Mouse (Mus musculus) thymus, adult 2 months (tissue): Measurements from ENCODE around the gene 2510009E07Rik. TPM values are rescaled to one million over a fixed set of nuclear protein-coding genes. Genes with fewer than 3 reads are reported as not detected.

ENCODE experiments used
- DNase-seq: peaks from one replicate; pipeline ENCODE4 v3.0.0; 2021
- H3K27ac ChIP-seq: fragments of 200-500 bp; 2 replicates; pipeline ENCODE4 v1.5.1; 2012; ENCODE audit warnings: low read length, control low read depth; ENCODE audit not compliant: control insufficient read depth, insufficient read depth
- H3K27me3 ChIP-seq: fragments of 200-500 bp; 2 replicates; pipeline ENCODE4 v1.6.1; 2012; ENCODE audit warnings: mild to moderate bottlenecking, low read length, moderate library complexity, mixed read lengths; ENCODE audit not compliant: control insufficient read depth, insufficient read depth
- H3K36me3 ChIP-seq: fragments of 200-500 bp; 2 replicates; pipeline ENCODE4 v1.6.1; 2012; ENCODE audit warnings: mild to moderate bottlenecking, low read length, moderate library complexity; ENCODE audit not compliant: control insufficient read depth, insufficient read depth
- H3K4me1 ChIP-seq: fragments of 200-500 bp; replicated peaks from 2 replicates; pipeline ENCODE4 v1.6.1; 2012; ENCODE audit warnings: low read length; ENCODE audit not compliant: control insufficient read depth, insufficient read depth
- H3K4me3 ChIP-seq: fragments of 200-500 bp; 2 replicates; pipeline ENCODE4 v1.5.1; 2012; ENCODE audit warnings: mild to moderate bottlenecking, low read length, control low read depth, moderate library complexity; ENCODE audit not compliant: control insufficient read depth, insufficient read depth
- CTCF ChIP-seq: fragments of 200-500 bp; IDR thresholded peaks from 2 replicates; pipeline ENCODE4 v1.5.1; 2012; ENCODE audit warnings: mild to moderate bottlenecking, control low read depth, low read length, moderate library complexity, borderline replicate concordance; ENCODE audit not compliant: control insufficient read depth, poor library complexity, insufficient read depth; ENCODE audit errors: extremely low read depth
- POLR2A ChIP-seq: fragments of 200-500 bp; IDR thresholded peaks from 2 replicates; pipeline ENCODE4 v1.6.1; 2012; ENCODE audit warnings: mild to moderate bottlenecking, low read length, control low read depth, moderate library complexity; ENCODE audit not compliant: control insufficient read depth, poor library complexity, insufficient read depth; ENCODE audit errors: extremely low read depth
- WGBS: fragments of 180-500 bp; shearing (Covaris S2); methylation state at CpG from one replicate; pipeline ENCODE4 v1.1.7; 2018; 5-methylcytosine and 5-hydroxymethylcytosine counted together
- polyA plus RNA-seq: library from polyadenylated mRNA; depleted of rRNA; stranded (reverse); fragments of >200 nt; gene quantifications from 2 replicates; pipeline ENCODE4 v1.2.3, GENCODE M21; 2012

The 2510009E07Rik gene
- polyA plus RNA-seq, 1 experiment = 12.4 TPM

DNA sequence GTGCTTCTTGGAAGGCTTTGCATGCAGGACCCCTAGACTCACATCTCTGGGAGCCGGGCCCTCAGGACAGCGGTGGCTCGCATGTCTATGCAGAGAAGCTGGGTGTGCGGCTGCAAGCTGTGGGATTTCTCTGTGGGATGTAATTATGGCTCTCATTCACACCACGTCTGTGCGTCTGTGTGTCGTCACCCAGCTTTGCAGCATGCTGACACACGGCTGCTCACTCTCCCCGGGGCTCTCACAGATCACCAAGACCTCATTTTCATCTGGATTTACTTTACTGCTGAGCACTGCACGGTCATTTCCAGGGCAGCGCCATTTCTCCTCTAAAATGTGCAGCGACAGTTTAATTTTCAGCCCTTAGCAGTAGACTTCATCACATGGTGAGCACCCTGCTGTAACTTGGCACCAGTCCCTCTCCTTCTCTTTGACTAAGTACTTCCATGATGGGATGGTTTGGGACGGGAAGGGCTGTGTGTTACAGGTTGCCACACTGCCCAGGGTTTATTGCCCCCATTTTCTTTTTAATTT lies 66.3 kb downstream of the 2510009E07Rik start:
- peaks cover 3% of the 10 kb centered on the region; the same call in 1 of the 2 replicates for H3K4me1 ChIP-seq
- TF ChIP-seq POLR2A = no peak
- TF ChIP-seq CTCF = no peak
- no peak overlapping the region for H3K4me3 ChIP-seq
- H3K27me3 ChIP-seq = no peaks in the 10 kb centered on the region
- no peak for DNase-seq
- WGBS = 97% methylated on average over 13 of the region's 13 CpGs
- no peaks in the 10 kb centered on the region for H3K36me3 ChIP-seq
- no peak overlapping the region for H3K27ac ChIP-seq

DNA sequence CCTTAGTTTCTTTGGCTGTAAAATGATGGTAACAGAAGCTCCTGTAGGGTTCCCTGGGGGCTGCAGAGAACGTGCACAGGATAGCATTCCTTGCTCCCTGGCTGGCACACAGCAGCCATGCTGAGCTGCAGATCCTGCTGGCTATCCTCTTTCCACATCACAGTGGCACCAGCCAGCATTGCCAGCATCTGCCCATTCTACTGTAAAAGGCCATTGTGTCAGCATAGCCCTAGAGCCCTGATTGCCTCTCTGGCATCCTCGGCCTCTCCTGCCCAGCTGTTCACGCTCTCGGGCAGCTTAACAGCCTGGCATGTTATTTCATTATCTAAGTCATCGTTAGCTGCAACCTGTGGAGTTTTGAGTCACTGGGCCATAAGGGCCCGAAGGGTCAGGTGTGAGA lies 67.2 kb downstream of the 2510009E07Rik start:
- 96% methylated on average over 6 of the region's 6 CpGs for WGBS
- no peaks in the 10 kb centered on the region for H3K27me3 ChIP-seq
- TF ChIP-seq CTCF = no peak
- no peak for TF ChIP-seq POLR2A

DNA sequence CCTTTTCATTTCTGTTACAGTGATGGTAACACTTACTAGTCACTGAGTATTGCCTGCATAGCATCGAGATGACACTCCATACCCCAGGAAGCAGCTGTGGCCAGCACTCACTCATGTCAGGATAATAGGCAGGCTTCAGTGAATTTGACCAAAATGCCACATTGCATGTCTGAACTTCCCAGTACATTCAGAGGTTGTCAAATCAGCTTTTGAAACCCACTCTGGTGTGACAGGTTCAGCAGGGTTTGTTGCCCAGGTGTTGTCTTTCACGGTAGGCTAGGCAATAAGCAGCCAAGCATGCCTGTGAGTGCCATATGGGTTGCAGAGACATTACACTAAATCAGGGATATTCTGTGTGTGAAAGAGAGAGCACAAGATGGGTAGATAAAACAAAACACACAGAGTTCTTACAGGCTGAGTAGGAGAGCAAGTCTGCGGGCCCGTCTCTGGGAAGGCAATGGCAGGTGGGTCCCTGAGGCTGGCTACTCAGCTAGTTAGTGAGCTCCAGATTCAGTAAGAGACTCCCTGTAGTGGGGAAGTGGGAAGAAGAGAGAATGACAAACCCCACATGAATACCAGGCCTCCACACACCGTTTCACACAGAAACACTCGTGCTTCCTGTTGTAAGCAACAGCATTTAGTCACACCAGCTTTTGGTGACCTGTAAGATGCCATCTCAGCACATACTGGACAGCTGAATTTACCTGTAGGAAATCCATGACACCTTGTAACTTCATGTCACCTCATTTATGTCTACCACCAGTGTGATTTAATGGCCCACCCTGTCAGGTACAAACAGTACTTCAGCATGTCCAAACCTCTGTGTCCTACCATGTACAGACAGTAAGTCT lies 68.5 kb downstream of the 2510009E07Rik start:
- Histone ChIP-seq H3K4me3 (no peak overlapping the region), H3K27ac (no peak overlapping the region), H3K4me1 (no peaks in the 10 kb centered on the region), H3K36me3 (no peaks in the 10 kb centered on the region), H3K27me3 (no peaks in the 10 kb centered on the region)
- TF ChIP-seq POLR2A (no peak), CTCF (no peak)
- WGBS = 84% methylated on average over 6 of the region's 6 CpGs
- DNase-seq = no peak

More for the DNA sequence above, 67.2 kb downstream of the 2510009E07Rik start:
- no peaks in the 10 kb centered on the region for H3K36me3 ChIP-seq
- no peak overlapping the region for H3K27ac ChIP-seq
- DNase-seq = no peak
- no peak overlapping the region for H3K4me3 ChIP-seq
- peaks cover 3% of the 10 kb centered on the region; the same call in 1 of the 2 replicates for H3K4me1 ChIP-seq

DNA sequence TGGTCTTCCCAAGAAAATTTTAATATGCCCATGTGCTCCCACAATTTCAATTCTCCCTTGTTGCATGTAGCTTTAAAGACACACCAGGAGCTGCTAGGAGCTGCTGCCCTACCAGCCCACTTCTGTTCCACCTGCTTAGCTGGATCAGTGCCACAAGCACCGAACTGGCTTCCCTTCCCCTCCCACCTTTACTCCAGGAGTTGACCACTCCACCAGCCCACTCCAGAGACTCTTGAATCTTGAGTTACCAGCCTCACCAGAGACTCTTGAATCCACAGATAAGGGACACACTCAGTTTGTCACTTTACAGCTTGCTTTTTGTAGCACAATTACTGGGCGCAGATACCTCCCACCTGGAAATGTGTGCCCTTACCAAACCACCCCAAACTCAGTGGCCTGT lies 73.8 kb downstream of the 2510009E07Rik start:
- Histone ChIP-seq H3K4me1 (no peaks in the 10 kb centered on the region), H3K4me3 (no peak overlapping the region), H3K27me3 (no peaks in the 10 kb centered on the region), H3K27ac (no peak overlapping the region), H3K36me3 (no peaks in the 10 kb centered on the region)
- WGBS = 88% methylated on average over 2 of the region's 2 CpGs
- no peak for TF ChIP-seq CTCF
- no peak for TF ChIP-seq POLR2A
- no peak for DNase-seq

DNA sequence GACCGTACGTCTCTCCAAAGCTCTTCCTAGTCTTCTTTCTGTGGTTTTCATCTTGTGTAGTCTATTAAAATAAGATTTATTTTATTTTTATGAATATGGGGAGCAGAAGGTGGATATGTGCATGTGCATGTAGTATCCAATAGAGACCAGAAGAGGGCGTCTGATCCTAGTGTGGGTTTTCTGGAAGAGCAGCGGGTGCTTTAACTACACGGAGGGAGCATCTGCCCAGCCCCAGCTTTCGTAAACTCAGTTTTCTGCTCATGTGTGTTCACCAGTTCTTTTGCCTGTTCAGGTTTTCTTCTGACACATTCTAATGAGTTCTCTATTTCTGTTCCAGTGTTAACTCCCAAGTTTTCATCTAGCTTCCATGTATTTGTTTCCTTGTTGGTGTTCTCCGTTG lies 78.7 kb downstream of the 2510009E07Rik start:
- WGBS = 70% methylated on average over 7 of the region's 7 CpGs

DNA sequence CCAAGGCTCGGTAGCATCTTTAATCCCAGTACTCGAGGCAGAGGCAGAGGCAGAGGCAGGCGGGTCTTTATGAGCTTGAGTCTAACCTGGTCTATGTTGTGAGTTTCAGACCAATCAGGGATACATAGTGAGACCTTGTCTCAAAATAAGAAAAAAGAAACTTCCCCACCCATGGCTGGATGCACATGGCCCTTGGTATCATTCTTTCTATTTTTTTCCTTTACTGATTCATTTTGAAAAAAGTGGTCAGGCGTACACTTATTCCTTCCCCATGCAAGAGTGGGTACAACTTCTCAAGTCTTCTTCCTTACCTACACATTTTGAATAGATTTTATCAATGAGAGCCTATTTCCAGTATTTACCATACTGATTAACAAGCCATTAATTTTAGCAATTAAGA lies 84.0 kb downstream of the 2510009E07Rik start:
- no peak for TF ChIP-seq CTCF
- no peak for TF ChIP-seq POLR2A
- Histone ChIP-seq H3K4me3 (no peak overlapping the region), H3K36me3 (no peaks in the 10 kb centered on the region), H3K27me3 (no peaks in the 10 kb centered on the region), H3K4me1 (no peaks in the 10 kb centered on the region), H3K27ac (no peak overlapping the region)
- WGBS = 96% methylated on average over 4 of the region's 4 CpGs
- DNase-seq = no peak

More for the DNA sequence above, 78.7 kb downstream of the 2510009E07Rik start:
- Histone ChIP-seq H3K36me3 (no peaks in the 10 kb centered on the region), H3K27me3 (no peaks in the 10 kb centered on the region), H3K4me1 (no peaks in the 10 kb centered on the region), H3K4me3 (no peak overlapping the region), H3K27ac (no peak overlapping the region)
- peak; percentile 42 for DNase-seq
- TF ChIP-seq CTCF = no peak
- no peak for TF ChIP-seq POLR2A
